Mouse (Mus musculus): ENCODE data around the gene Rexo5.

Gene Rexo5

GRCm38 (mm10) chr7:119892742-119893141 is 98.9 kb downstream of the Rexo5 start:
- DNase-seq (ENCODE audit: low spot score), result no peak

GRCm38 (mm10) chr7:119894818-119895544 is 101.2 kb downstream of the Rexo5 start:
- DNase-seq (ENCODE audit: low spot score), result no peak

- DNase-seq (ENCODE audit: low spot score), result peak; percentile 95
Observed at GRCm38 (mm10) chr7:119895639-119896512, 102.1 kb downstream of the Rexo5 start, which contains the start of the genes Lyrm1 and Dcun1d3. Gene Lyrm1, plus strand, starts transcription at chr7:119895861. Gene Dcun1d3, minus strand, starts transcription at chr7:119896298.

GRCm38 (mm10) chr7:119897521-119898109 is 103.8 kb downstream of the Rexo5 start:
- no peak for DNase-seq (ENCODE audit: low spot score)

GRCm38 (mm10) chr7:119898247-119898856 is 104.5 kb downstream of the Rexo5 start:
- DNase-seq (ENCODE audit: low spot score), result no peak

Data from urinary bladder, postnatal 25 days (tissue).